Mouse (Mus musculus): ENCODE results near the gene Otop3. TPM values are rescaled to one million over a fixed set of nuclear protein-coding genes. Genes with fewer than 3 reads are reported as not detected.

Otop3 gene
- polyA plus RNA-seq, 1 experiment from 2014 or later: not detected

DNA sequence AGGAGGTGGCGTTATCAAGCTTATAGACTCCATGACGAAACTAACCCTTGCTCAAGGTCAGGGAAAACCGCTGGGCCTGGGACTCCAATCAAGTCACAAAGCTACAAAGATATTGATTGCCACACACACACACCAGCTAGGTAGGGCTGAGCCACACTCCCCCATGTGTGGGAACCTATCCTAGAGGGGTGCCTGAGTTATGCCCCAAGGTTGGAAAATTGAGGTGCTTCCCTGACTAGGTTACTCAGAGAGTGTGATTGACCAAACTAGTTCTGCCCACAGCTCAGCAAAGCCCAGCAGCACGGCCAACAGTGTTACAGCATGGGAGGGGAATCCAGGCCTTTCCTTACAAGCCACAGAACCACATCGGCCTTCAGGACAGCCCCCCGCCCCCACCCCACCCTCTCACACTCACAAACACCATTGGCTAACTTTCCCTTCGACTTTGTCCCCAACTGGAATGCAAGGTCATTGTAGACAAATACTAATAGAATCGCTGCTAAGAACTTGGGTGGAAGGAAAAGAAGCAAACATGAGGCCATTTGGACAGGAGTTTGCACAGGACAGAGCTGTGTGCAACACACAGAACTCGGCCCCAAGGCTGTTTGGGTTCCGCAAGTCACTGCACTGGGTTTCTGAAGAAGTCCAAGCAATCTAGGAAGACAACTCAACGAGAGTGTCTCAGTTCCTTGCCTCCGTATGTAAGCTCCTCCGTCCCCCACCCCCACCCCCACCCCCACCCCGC is 41.7 kb upstream of the Otop3 start:
- no peak overlapping the region for H3K4me3 ChIP-seq (ENCODE audit: low read depth, low read length)
- H3K4me2 ChIP-seq (ENCODE audit: low read depth, severe bottlenecking): no peak overlapping the region
- H3K27me3 ChIP-seq (ENCODE audit: control insufficient read depth, insufficient read depth, low read length): peaks cover 17% of the 10 kb centered on the region
- DNase-seq (ENCODE audit: low spot score): no peak
- no peak overlapping the region for H3K27ac ChIP-seq (replicated peaks; ENCODE audit: low read depth, low read length)
- no peak overlapping the region for H3K9ac ChIP-seq (ENCODE audit: low read length)
- WGBS: 68% methylated on average over 14 of the region's 14 CpGs
- H3K36me3 ChIP-seq (ENCODE audit: control insufficient read depth, insufficient read depth, low read length): no peaks in the 10 kb centered on the region
- H3K4me1 ChIP-seq (ENCODE audit: control insufficient read depth, insufficient read depth, low read length): peaks cover 9% of the 10 kb centered on the region
- H3K9me3 ChIP-seq (ENCODE audit: control insufficient read depth, low read length): no peaks in the 10 kb centered on the region
- no peak for ATAC-seq (ENCODE audit: insufficient number of reproducible peaks, low FRiP score, low TSS enrichment, low read depth)

DNA sequence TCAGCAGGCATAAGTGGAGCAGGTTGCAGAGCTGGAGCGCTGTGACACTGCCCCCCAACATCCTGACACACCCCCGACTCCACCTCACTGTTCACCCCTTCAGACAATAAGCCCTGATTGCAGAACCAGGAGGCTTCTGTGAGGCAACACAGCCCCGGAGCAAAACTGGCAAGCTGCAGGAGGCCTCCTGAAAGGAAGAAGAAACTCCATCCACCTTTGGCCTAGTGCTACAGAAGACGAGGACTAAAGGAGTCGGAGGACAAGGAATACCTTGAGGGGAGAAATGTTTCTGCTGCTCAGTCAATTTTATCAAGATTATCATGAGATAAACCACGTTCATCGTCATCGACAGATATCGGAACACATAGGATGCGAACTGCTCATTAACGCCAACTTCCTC is 38.6 kb upstream of the Otop3 start:
- Histone ChIP-seq H3K4me2 (ENCODE audit: low read depth, severe bottlenecking) (no peak overlapping the region), H3K9ac (ENCODE audit: low read length) (no peak overlapping the region), H3K27me3 (ENCODE audit: control insufficient read depth, insufficient read depth, low read length) (peaks cover 21% of the 10 kb centered on the region), H3K4me1 (ENCODE audit: control insufficient read depth, insufficient read depth, low read length) (peaks cover 9% of the 10 kb centered on the region), H3K36me3 (ENCODE audit: control insufficient read depth, insufficient read depth, low read length) (no peaks in the 10 kb centered on the region), H3K27ac (replicated peaks; ENCODE audit: low read depth, low read length) (no peak overlapping the region), H3K4me3 (ENCODE audit: low read depth, low read length) (no peak overlapping the region), H3K9me3 (ENCODE audit: control insufficient read depth, low read length) (no peaks in the 10 kb centered on the region)
- 92% methylated on average over 11 of the region's 11 CpGs for WGBS
- ATAC-seq (ENCODE audit: insufficient number of reproducible peaks, low FRiP score, low TSS enrichment, low read depth) (no peak), DNase-seq (ENCODE audit: low spot score) (no peak)

DNA sequence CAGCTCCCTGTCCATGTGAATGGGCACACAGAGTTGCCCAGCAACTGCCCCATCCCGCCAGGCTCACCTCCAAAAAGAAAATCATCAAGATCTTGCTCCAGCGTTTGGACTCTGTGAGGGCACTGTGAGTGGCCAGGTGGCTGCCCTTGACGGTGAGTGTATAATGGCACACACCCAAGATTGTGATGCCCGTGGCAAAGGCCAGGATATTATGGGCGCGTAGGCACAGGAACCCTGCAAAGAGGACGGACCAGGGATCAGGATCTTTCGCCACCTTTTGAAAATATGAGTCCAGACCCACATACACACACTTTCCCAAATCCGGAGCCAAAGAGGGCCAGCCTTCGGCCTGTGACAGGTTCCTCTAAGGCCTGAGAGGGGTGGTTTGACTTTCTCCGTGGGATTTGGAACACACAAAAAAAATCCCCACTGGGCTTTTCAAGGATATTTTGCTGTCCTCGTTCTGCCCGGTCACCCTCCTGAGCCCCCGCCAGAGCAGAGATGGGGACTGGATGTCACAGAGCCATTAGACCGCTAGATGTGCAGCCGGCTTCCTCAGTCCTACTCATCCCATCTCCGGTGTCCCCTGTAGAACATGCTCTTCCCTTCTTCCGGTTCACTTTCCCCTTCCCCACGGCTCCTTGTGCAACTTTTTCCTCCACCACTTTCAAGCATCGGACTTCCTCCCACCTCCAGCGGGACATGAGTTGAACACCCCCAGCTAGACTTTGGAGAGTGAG is 37.9 kb upstream of the Otop3 start:
- ATAC-seq (ENCODE audit: insufficient number of reproducible peaks, low FRiP score, low TSS enrichment, low read depth) (no peak), DNase-seq (ENCODE audit: low spot score) (no peak)
- Histone ChIP-seq H3K27me3 (ENCODE audit: control insufficient read depth, insufficient read depth, low read length) (peaks cover 21% of the 10 kb centered on the region), H3K4me3 (ENCODE audit: low read depth, low read length) (peak overlapping the region; percentile 43), H3K9me3 (ENCODE audit: control insufficient read depth, low read length) (no peaks in the 10 kb centered on the region), H3K9ac (ENCODE audit: low read length) (no peak overlapping the region), H3K27ac (replicated peaks; ENCODE audit: low read depth, low read length) (no peak overlapping the region), H3K4me2 (ENCODE audit: low read depth, severe bottlenecking) (peak overlapping the region; percentile 90), H3K36me3 (ENCODE audit: control insufficient read depth, insufficient read depth, low read length) (no peaks in the 10 kb centered on the region), H3K4me1 (ENCODE audit: control insufficient read depth, insufficient read depth, low read length) (peaks cover 9% of the 10 kb centered on the region)
- WGBS: 58% methylated on average over 21 of the region's 21 CpGs

DNA sequence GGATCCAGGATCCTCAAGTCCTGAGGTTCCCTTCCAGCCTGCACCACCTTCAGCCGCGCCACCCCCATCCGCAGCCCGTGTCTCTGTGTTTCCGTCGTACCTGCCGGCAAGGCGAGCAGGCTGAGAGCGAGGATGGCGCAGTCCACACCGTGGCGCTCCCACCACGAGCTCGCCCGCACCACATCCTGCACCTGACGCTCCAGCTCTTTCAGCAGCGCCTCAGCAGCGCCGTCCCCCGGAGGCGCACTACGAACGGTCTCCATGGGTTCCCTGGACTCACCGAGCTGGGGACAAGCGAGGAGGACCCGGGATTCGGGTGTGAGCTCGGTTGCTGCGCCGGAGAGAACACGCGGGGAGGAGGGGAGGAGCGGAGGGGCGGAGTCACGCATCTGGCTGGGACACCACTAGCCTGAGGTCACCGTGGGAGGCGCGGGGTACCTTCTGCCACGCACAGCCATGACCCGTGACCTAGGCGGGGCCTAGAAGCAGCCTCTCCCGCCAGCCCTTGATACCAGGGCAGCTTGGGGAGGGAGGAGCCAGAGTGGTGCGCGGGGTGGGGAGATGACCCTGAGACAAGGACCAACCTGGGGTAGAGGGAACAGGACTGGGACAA is 37.2 kb upstream of the Otop3 start, which contains the start of gene Fads6:
Fads6 (minus strand) TSS at position 450 of the 613 bp plus-strand sequence.
- peaks cover 21% of the 10 kb centered on the region for H3K27me3 ChIP-seq (ENCODE audit: control insufficient read depth, insufficient read depth, low read length)
- H3K9me3 ChIP-seq (ENCODE audit: control insufficient read depth, low read length): no peaks in the 10 kb centered on the region
- peak within 1 kb of the TSS; percentile 90 for H3K4me2 ChIP-seq (ENCODE audit: low read depth, severe bottlenecking)
- peak within 1 kb of the TSS; percentile 43 for H3K4me3 ChIP-seq (ENCODE audit: low read depth, low read length)
- peaks cover 9% of the 10 kb centered on the region for H3K4me1 ChIP-seq (ENCODE audit: control insufficient read depth, insufficient read depth, low read length)
- no peak within 1 kb of the TSS for H3K9ac ChIP-seq (ENCODE audit: low read length)
- WGBS: 1% methylated on average over 43 of the region's 44 CpGs
- DNase-seq (ENCODE audit: low spot score) (peak; percentile 61), ATAC-seq (ENCODE audit: insufficient number of reproducible peaks, low FRiP score, low TSS enrichment, low read depth) (peak; percentile 21; the same call in 1 of the 2 replicates)
- H3K27ac ChIP-seq (replicated peaks; ENCODE audit: low read depth, low read length): no peak within 1 kb of the TSS
- no peaks in the 10 kb centered on the region for H3K36me3 ChIP-seq (ENCODE audit: control insufficient read depth, insufficient read depth, low read length)

DNA sequence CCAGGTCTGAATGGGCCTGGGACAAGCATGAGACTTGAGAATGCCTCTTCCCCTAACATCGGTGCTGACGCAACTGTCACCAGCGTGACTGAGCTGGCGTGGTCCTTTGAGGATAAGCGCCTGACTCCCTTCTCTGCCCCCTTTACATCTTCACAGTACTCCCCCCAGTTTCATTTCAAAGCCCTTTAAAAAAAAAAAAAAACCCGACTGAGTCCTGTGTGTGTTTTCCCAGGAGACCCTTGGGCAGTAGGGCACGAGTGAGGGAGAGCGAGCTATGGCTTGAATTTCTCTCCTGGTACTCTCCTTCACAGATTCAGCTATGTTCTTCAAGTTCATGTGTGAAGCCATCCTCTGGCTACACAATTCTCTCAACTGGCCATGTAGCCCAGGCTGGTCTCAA is 36.4 kb upstream of the Otop3 start:
- Histone ChIP-seq H3K4me1 (ENCODE audit: control insufficient read depth, insufficient read depth, low read length) (peaks cover 9% of the 10 kb centered on the region), H3K27ac (replicated peaks; ENCODE audit: low read depth, low read length) (no peak overlapping the region), H3K9me3 (ENCODE audit: control insufficient read depth, low read length) (no peaks in the 10 kb centered on the region), H3K9ac (ENCODE audit: low read length) (no peak overlapping the region), H3K27me3 (ENCODE audit: control insufficient read depth, insufficient read depth, low read length) (peaks cover 21% of the 10 kb centered on the region), H3K4me3 (ENCODE audit: low read depth, low read length) (no peak overlapping the region), H3K36me3 (ENCODE audit: control insufficient read depth, insufficient read depth, low read length) (no peaks in the 10 kb centered on the region), H3K4me2 (ENCODE audit: low read depth, severe bottlenecking) (no peak overlapping the region)
- WGBS: 61% methylated on average over 8 of the region's 8 CpGs
- DNase-seq (ENCODE audit: low spot score) (no peak), ATAC-seq (ENCODE audit: insufficient number of reproducible peaks, low FRiP score, low TSS enrichment, low read depth) (no peak)

DNA sequence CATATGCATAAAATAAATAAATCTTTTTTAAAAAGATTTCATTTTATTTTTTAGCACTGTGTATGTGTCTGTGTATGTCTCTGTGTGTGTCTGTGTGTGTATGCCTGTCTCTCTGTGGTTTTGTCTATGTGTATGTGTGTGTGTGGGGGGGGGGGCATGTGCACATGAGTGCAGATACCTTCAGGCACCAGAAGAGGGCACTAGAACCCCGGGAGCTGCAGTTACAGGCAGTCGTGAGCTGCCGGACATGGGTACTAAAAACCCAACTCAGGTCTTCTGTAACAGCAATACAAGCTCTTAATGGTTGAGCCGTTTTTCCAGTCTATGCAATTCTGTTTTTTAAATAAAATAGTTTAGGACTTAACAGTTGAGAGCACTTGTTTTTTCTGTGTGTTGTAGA is 33.8 kb upstream of the Otop3 start:
- no peak overlapping the region for H3K4me3 ChIP-seq (ENCODE audit: low read depth, low read length)
- DNase-seq (ENCODE audit: low spot score) (no peak), ATAC-seq (ENCODE audit: insufficient number of reproducible peaks, low FRiP score, low TSS enrichment, low read depth) (no peak)
- whole genome bisulfite sequencing: 88% methylated on average over 4 of the region's 4 CpGs
- H3K27ac ChIP-seq (replicated peaks; ENCODE audit: low read depth, low read length): no peak overlapping the region
- H3K4me1 ChIP-seq (ENCODE audit: control insufficient read depth, insufficient read depth, low read length): peaks cover 9% of the 10 kb centered on the region
- no peak overlapping the region for H3K9ac ChIP-seq (ENCODE audit: low read length)
- H3K36me3 ChIP-seq (ENCODE audit: control insufficient read depth, insufficient read depth, low read length): no peaks in the 10 kb centered on the region
- H3K9me3 ChIP-seq (ENCODE audit: control insufficient read depth, low read length): no peaks in the 10 kb centered on the region
- H3K27me3 ChIP-seq (ENCODE audit: control insufficient read depth, insufficient read depth, low read length): peaks cover 21% of the 10 kb centered on the region
- H3K4me2 ChIP-seq (ENCODE audit: low read depth, severe bottlenecking): no peak overlapping the region

DNA sequence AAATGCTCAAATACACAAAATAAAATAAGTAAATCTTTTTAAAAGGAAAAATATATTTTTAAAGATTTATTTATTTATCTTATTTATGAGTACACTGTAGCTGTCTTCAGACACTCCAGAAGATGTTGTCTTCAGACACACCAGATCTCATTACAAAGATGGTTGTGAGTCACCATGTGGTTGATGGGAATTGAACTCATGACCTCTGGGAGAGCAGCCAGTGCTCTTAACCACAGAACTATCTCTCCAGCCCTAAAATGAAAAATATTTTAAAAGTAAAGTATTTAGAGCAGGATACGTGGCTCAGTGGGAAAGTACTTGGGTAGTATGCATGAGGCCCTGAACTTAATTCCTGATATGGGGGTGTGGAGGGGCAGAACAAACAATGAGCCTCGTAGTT is 33.2 kb upstream of the Otop3 start:
- Histone ChIP-seq H3K27ac (replicated peaks; ENCODE audit: low read depth, low read length) (no peak overlapping the region), H3K4me3 (ENCODE audit: low read depth, low read length) (no peak overlapping the region), H3K36me3 (ENCODE audit: control insufficient read depth, insufficient read depth, low read length) (no peaks in the 10 kb centered on the region), H3K9me3 (ENCODE audit: control insufficient read depth, low read length) (no peaks in the 10 kb centered on the region), H3K4me2 (ENCODE audit: low read depth, severe bottlenecking) (no peak overlapping the region), H3K4me1 (ENCODE audit: control insufficient read depth, insufficient read depth, low read length) (peaks cover 9% of the 10 kb centered on the region), H3K9ac (ENCODE audit: low read length) (no peak overlapping the region), H3K27me3 (ENCODE audit: control insufficient read depth, insufficient read depth, low read length) (peaks cover 18% of the 10 kb centered on the region)
- DNase-seq (ENCODE audit: low spot score): no peak
- 83% methylated on average over 2 of the region's 2 CpGs for WGBS
- no peak for ATAC-seq (ENCODE audit: insufficient number of reproducible peaks, low FRiP score, low TSS enrichment, low read depth)

DNA sequence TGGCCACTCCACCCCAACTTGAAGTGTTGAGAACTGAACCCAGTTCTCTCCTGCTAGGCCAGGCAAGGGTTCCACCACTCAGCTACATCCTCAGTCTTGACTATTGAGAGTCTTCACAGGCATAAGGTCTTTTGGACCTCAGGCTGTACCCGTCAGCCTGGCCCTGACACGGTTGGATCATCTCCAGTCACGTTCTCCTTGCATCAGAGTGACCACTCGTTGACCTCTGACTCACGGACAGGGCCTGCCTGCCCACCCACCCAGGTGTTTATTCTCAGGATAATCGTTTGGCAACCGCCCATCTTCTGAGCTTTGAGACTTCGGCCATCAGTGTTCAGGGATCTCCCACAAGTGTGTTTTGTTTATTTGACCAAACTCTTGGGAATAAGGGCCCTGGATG is 31.4 kb upstream of the Otop3 start:
- Histone ChIP-seq H3K9me3 (ENCODE audit: control insufficient read depth, low read length) (no peaks in the 10 kb centered on the region), H3K27me3 (ENCODE audit: control insufficient read depth, insufficient read depth, low read length) (peaks cover under 1% of the 10 kb centered on the region; the same call in 1 of the 2 replicates), H3K36me3 (ENCODE audit: control insufficient read depth, insufficient read depth, low read length) (no peaks in the 10 kb centered on the region), H3K9ac (ENCODE audit: low read length) (no peak overlapping the region), H3K4me1 (ENCODE audit: control insufficient read depth, insufficient read depth, low read length) (no peaks in the 10 kb centered on the region), H3K4me2 (ENCODE audit: low read depth, severe bottlenecking) (no peak overlapping the region), H3K27ac (replicated peaks; ENCODE audit: low read depth, low read length) (no peak overlapping the region), H3K4me3 (ENCODE audit: low read depth, low read length) (no peak overlapping the region)
- WGBS: 68% methylated on average over 8 of the region's 8 CpGs
- DNase-seq (ENCODE audit: low spot score) (no peak), ATAC-seq (ENCODE audit: insufficient number of reproducible peaks, low FRiP score, low TSS enrichment, low read depth) (no peak)

Measured in limb, embryonic 11.5 days (tissue).